Mouse (Mus musculus): ENCODE measurements around the gene Eri3.

GRCm38 (mm10) chr4:117605954-117606227 is 55.7 kb downstream of the Eri3 start:
- TF ChIP-seq CTCF (IDR thresholded peaks at IDR 0.05; ENCODE audit: control insufficient read depth, insufficient read depth, insufficient read length) (no peak), USF1 (IDR thresholded peaks at IDR 0.05; ENCODE audit: low read depth) (no peak), FOSL1 (IDR thresholded peaks at IDR 0.05; ENCODE audit: insufficient read depth, low read length, poor library complexity, severe bottlenecking) (no peak), MAX (IDR thresholded peaks at IDR 0.05) (no peak), MYOG (IDR thresholded peaks at IDR 0.05; ENCODE audit: control insufficient read depth, extremely low read depth, insufficient read length) (no peak), CEBPB (IDR thresholded peaks at IDR 0.05; ENCODE audit: low read depth) (no peak), MYOD1 (IDR thresholded peaks at IDR 0.05; ENCODE audit: control insufficient read depth, insufficient read length, low read depth) (no peak)

All from C2C12 (cell line).